Mouse (Mus musculus) ES-Bruce4 (cell line): Measurements from ENCODE around the gene Surf4.

Experiments
- CTCF ChIP-seq: IDR thresholded peaks from one replicate; pipeline ENCODE4 v1.8.1; 2011; ENCODE audit warnings: low read depth, low read length
- EP300 ChIP-seq: IDR thresholded peaks from 2 replicates; pipeline ENCODE4 v1.6.1; 2011; ENCODE audit warnings: low read depth, low read length; ENCODE audit not compliant: insufficient read depth
- POLR2A ChIP-seq: IDR thresholded peaks from one replicate; pipeline ENCODE4 v1.8.1; 2011; ENCODE audit warnings: low read length; ENCODE audit not compliant: insufficient read depth

- no peak for TF ChIP-seq POLR2A
- peak; percentile 32 for TF ChIP-seq CTCF
- TF ChIP-seq EP300: no peak
Observed at GRCm38 (mm10) chr2:26960756-26961155, 27.0 kb upstream of the Surf4 start.
